Mouse (Mus musculus) gastrocnemius, adult 8-10 months (tissue): ENCODE measurements at regions not wholly inside any gene's neighbourhood (a gene's known extent, or its start where the extent isn't known, plus 50 kb on each side); places are given as distances from the start of the nearest gene placed in this dataset.

Experiments
- DNase-seq, 2 experiments: peaks; one replicate each; pipeline ENCODE4 v3.0.0; 2022; ENCODE audit warnings: low spot score in 2 of 2

DNA sequence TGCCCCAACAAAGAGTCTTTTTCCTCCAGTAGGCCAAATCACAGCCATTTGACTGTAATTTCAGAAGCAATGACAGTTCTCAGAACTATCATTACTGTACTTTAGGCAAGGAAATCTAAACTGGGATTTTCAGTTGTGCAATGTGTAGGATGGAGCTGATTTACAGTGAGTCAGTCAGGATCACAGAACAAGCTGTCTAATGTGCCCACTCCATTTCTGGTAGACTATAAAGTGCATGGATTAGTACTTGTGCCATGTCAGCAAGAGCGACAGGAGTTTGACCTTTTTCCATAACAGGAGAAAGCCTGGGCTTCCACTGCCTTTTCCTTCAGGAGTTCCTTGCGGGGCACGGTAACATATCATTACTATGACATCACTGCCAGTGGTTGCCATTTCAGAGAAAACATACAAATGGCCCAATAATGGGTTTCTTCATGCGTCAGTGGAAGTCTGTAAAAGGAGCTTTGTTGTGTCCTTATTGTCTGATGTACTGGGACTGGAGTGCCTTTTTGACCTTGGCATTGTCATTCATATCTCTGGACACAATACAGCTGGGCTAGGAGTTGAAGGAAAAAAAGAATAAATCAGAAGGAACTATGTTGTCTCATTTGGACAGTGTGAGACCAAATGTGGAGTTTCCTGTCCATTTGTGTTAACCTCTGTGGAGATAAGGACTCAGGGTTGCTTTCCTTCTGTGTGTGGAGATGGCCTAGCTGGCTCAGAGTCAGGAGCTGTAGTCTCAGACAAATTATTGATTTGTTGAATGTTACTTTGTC is 271.5 kb upstream of the BC052040 start:
- DNase-seq, result no peak

DNA sequence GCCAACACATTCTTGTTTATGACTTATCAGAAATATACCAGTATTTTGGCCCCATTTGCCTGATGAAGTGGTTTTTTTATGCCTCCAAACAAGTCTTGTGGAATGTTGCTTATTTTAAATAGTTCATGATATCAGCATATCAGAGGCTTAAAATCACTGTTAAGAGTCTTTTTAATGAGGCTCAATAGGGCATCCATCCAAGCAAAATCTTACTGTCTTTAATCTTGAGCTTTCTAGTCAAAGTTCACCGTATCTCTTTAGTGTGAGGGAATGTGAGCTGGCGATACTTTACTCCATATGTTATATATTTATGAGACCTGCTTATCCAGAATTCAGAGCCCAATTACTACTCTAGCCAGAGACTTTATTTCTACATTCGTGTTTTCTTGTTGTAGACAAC is 263.0 kb upstream of the BC052040 start:
- DNase-seq, result no peak

DNA sequence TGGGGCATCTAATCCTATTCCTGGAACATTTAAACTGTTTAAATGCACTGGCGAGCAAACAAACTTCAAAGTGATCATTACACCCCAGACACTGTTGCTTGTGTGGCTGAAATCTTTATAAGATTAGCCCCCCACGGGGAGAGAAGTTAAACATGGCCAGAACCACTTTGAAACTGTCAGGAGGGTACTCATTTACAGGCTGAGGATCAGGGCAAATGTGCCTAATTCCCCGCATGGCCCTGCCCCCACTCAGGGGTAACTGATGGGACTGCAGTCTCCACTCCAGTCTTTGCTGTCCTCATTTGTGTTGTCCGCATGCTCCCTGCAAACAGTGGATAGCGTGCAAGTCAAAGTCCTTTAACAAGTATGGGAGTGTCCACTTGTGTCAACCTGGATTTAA is 258.9 kb upstream of the BC052040 start:
- no peak for DNase-seq

- no peak for DNase-seq
These were observed 255.0 kb upstream of the BC052040 start for GRCm38 (mm10) chr2:115326526-115326925.

DNA sequence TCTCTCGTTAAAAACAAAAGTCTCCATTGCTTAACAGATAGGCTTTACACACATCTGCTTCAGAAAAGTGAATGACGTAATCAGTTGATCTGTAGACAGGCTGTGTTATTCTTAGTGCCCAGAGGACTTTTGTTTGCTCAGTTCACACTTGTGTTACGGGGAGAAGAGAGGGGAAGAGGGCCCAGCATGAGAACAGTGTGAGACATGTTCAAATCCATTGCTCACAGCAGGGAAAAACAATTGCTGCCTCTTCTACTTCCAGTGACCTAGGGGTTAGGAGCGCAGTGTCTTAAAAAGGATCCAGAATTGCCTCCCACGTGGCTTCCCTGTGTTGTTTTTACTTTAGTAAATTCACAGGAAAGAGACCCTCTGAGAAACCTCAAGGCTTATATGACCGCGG is 243.3 kb upstream of the BC052040 start:
- DNase-seq, result no peak

DNA sequence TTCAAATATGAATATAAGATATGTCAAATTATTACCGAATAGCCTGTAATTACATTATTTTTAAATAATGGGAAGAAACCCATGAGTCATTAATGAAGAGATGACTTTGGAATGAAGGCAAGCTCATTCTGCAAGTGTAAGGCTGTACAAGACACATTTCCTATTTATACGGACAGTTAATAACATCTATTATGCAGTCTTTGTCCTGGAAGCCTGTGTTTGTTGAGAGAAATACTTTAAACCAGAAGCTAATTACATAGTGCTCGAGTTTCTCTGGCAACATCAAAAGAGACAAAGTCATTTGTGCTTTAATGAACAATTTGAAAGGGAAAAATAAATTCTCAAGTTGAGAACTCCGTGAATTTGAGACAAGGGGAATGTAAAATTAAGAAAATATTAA is 242.5 kb upstream of the BC052040 start:
- no peak for DNase-seq

DNA sequence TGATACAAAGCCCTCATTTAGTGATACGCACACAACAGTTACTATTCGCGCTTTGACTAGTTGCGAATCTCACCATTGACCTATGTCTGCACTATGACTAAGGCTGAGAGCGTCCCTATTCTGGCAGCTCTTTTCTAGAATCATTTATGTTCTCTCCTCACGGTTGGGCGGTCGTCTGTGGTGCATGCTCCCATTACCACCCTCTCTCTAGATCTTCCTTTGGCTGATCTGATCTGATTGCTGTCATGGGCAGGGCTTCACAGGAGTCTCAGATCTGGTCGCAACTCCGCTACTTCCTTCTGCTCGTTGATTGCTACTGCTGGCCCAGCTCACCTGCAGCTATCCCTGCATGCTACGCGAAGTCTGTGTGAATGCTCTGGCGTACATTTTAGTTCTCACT is 239.2 kb upstream of the BC052040 start:
- DNase-seq, result no peak

DNA sequence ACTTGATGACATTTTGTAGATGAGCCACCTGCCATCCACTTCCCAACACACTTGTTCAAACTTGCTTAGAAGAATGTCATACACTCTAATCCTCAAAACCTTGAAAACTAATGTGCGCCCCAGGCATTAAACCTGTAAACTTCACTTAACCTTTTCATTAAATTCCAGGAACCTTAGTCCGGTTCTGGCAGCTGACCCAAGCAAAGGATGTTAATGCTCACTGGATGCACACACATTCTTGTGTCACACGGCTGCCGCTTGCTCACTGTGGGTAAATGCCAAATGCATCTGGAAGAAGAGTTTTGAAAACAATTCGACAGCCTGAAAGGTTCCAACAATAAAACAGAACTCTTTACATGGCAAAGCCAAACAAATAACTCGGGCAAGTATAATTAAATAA is 235.0 kb upstream of the BC052040 start:
- DNase-seq, result no peak

GRCm38 (mm10) chr2:115348263-115348662 is 233.3 kb upstream of the BC052040 start:
- DNase-seq, result no peak

- no peak for DNase-seq
These were observed 210.4 kb upstream of the BC052040 start for GRCm38 (mm10) chr2:115371072-115371471.

- DNase-seq, result no peak
These were observed 206.2 kb upstream of the BC052040 start for GRCm38 (mm10) chr2:115375336-115375735.

- no peak for DNase-seq
These were observed 196.9 kb upstream of the BC052040 start for GRCm38 (mm10) chr2:115384414-115385180.

- no peak for DNase-seq
These were observed 196.0 kb upstream of the BC052040 start for GRCm38 (mm10) chr2:115385207-115386168.

GRCm38 (mm10) chr2:115391575-115391974 is 189.9 kb upstream of the BC052040 start:
- DNase-seq, result no peak

- DNase-seq, result no peak
These were observed 189.3 kb upstream of the BC052040 start for GRCm38 (mm10) chr2:115392082-115392762.

- no peak for DNase-seq
These were observed 187.4 kb upstream of the BC052040 start for GRCm38 (mm10) chr2:115394091-115394490.

GRCm38 (mm10) chr2:115398550-115398949 is 183.0 kb upstream of the BC052040 start:
- DNase-seq, result no peak

DNA sequence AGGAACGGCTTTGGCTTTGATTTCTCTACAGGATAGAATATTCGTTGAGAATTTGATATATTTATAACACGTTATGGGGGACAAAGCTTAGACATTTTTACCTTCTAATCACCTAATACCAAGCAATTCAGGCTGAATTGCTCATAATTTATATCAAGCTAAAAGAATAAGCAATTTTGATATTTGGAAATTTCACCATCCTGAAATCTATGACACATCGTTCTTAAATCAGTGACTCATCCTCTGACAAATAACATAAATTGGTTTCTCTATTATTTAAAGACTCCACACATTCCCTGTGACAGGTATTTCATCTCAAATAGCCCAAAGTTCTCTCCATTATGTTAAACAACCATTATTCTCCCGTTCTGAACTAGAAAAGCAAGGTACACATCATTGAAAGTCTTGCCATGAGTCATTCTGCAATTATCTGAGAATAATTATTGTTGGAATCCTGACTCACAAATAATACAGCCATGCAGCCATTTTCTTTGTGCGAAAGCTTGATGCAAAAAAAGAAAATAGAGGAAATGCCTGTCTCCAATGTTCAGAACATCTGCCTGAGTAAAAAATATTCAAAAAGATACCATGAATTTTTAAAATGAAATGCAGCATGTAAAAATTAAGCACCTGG is 182.3 kb upstream of the BC052040 start:
- DNase-seq, result no peak

GRCm38 (mm10) chr2:115399987-115400550 is 181.4 kb upstream of the BC052040 start:
- no peak for DNase-seq

DNA sequence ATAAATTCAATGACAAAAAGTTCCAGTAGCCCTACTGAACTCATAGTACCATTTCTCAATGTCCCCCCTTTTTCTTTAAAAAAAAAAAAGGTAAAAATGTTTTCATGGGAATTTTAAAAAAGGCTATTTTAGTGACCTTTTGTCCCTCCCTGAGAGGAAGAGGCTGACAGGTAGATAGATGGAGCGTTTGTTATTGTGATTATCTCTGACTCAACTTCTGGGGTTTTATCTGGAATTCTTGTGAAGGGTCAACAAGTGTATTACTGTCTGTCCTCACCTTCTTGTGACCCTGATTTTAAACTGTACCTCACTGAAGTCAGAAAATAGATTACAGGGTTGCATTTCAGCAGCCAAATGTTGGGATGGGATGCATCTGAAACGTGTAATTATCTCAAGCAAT is 179.3 kb upstream of the BC052040 start:
- no peak for DNase-seq
